Mouse (Mus musculus) liver, embryonic 14.5 days (tissue): ENCODE data around the gene Rora. TPM values are rescaled to one million over a fixed set of nuclear protein-coding genes. Genes with fewer than 3 reads are reported as not detected.

Experiments
- ATAC-seq: fragments of 200-750 bp; cut with Nextera tagmentation; 2 replicates; pipeline ENCODE4 v1.8.0; 2017; ENCODE audit warnings: moderate number of reproducible peaks, mild to moderate bottlenecking, moderate library complexity; ENCODE audit not compliant: insufficient read depth
- DNase-seq, 3 experiments: peaks; one replicate each; pipeline ENCODE4 v3.0.0-alpha.2; 2012 to 2013; ENCODE audit warnings: low read depth in 3 of 3, low spot score in 3 of 3
- H3K27ac ChIP-seq: fragments of 300-500 bp; sonication (generic); 2 replicates; pipeline ENCODE4 v1.5.1; 2014; ENCODE audit warnings: moderate library complexity, mild to moderate bottlenecking, control low read depth, inconsistent platforms
- H3K27me3 ChIP-seq: fragments of 300-500 bp; sonication (generic); 2 replicates; pipeline ENCODE4 v1.6.1; 2014; ENCODE audit warnings: mild to moderate bottlenecking, low read length, moderate library complexity; ENCODE audit not compliant: control insufficient read depth, insufficient read depth
- H3K36me3 ChIP-seq: fragments of 300-500 bp; sonication (generic); replicated peaks from 2 replicates; pipeline ENCODE4 v1.6.1; 2014; ENCODE audit warnings: low read depth; ENCODE audit not compliant: control insufficient read depth, insufficient read depth
- H3K4me1 ChIP-seq, 2 experiments: fragments of 200-500 bp in 1 of 2; fragments of 300-500 bp in 1 of 2; sonication (generic) in 1 of 2; replicated peaks; 2 replicates each; pipeline ENCODE4 v1.6.1; 2012 to 2014; ENCODE audit warnings: antibody characterized with exemption in 1 of 2, inconsistent platforms in 1 of 2, low read length in 1 of 2; ENCODE audit not compliant: control insufficient read depth in 2 of 2, insufficient read depth in 2 of 2
- H3K4me2 ChIP-seq: fragments of 300-500 bp; sonication (generic); 2 replicates; pipeline ENCODE4 v1.6.1; 2014; ENCODE audit warnings: low read depth, mild to moderate bottlenecking, control low read depth, moderate library complexity
- H3K4me3 ChIP-seq, 2 experiments: fragments of 200-500 bp in 1 of 2; fragments of 300-500 bp in 1 of 2; sonication (generic) in 1 of 2; 2 replicates each; pipeline ENCODE4 v1.5.1; 2012 to 2014; ENCODE audit warnings: low read depth in 2 of 2, low read length in 2 of 2, mild to moderate bottlenecking in 2 of 2, control low read depth in 1 of 2, inconsistent platforms in 1 of 2, moderate library complexity in 1 of 2; ENCODE audit not compliant: insufficient read depth in 1 of 2
- H3K9ac ChIP-seq: fragments of 300-500 bp; sonication (generic); replicated peaks from 2 replicates; pipeline ENCODE4 v1.6.1; 2014; ENCODE audit warnings: mild to moderate bottlenecking, control low read depth, moderate library complexity
- H3K9me3 ChIP-seq: fragments of 300-500 bp; sonication (generic); 2 replicates; pipeline ENCODE4 v1.6.1; 2016; ENCODE audit warnings: low read length, mixed read lengths; ENCODE audit not compliant: control insufficient read depth
- CTCF ChIP-seq: IDR thresholded peaks from 2 replicates; pipeline ENCODE4 v1.5.1; 2016; ENCODE audit warnings: antibody characterized with exemption, low read depth, control low read depth
- EP300 ChIP-seq: IDR thresholded peaks from 2 replicates; pipeline ENCODE4 v1.6.1; 2016; ENCODE audit warnings: antibody characterized with exemption, low read depth
- WGBS: fragments of 180-500 bp; shearing (Covaris S2); extraction: QIAGEN DNeasy Blood & Tissue Kit; methylation state at CpG from one replicate; pipeline ENCODE4 v1.1.7; 2014; ENCODE audit not compliant: insufficient replicate concordance; 5-methylcytosine and 5-hydroxymethylcytosine counted together
- polyA plus RNA-seq, 2 experiments: library from polyadenylated mRNA; depleted of rRNA in 1 of 2; stranded (reverse) in 1 of 2; unstranded in 1 of 2; fragments of >200 nt; fragmentation: Nextera tagmentation in 1 of 2; extraction: Ambion mirVana in 1 of 2; gene quantifications; 2 replicates each; pipeline versions ENCODE4 v1.2.1 to v1.2.3; 2012 to 2014

Gene Rora
- polyA plus RNA-seq, 2 experiments, result 0.85 to 2.9 TPM

- no peaks in the 10 kb centered on the region for H3K9me3 ChIP-seq
- H3K4me2 ChIP-seq, result no peak overlapping the region
- H3K27me3 ChIP-seq, result no peaks in the 10 kb centered on the region
- TF ChIP-seq EP300, result no peak
- no peak for TF ChIP-seq CTCF
- H3K27ac ChIP-seq, result no peak overlapping the region
- DNase-seq (no peak), ATAC-seq (no peak)
- 57% methylated on average over 3 of the region's 3 CpGs for WGBS
- H3K9ac ChIP-seq, result no peak overlapping the region
- H3K4me3 ChIP-seq, result no peak overlapping the region
- no peaks in the 10 kb centered on the region for H3K36me3 ChIP-seq
- no peaks in the 10 kb centered on the region for H3K4me1 ChIP-seq
These were observed 17.1 kb downstream of the Rora start for GRCm38 (mm10) chr9:68670731-68671130.

GRCm38 (mm10) chr9:68672459-68672858 lies 18.9 kb downstream of the Rora start:
- 36% methylated on average over 5 of the region's 5 CpGs for WGBS
- no peaks in the 10 kb centered on the region for H3K9me3 ChIP-seq
- no peaks in the 10 kb centered on the region for H3K4me1 ChIP-seq
- DNase-seq (no peak), ATAC-seq (no peak)
- TF ChIP-seq CTCF, result no peak
- TF ChIP-seq EP300, result no peak
- no peak overlapping the region for H3K4me3 ChIP-seq
- no peaks in the 10 kb centered on the region for H3K36me3 ChIP-seq
- no peak overlapping the region for H3K9ac ChIP-seq
- H3K27ac ChIP-seq, result no peak overlapping the region
- no peak overlapping the region for H3K4me2 ChIP-seq
- H3K27me3 ChIP-seq, result no peaks in the 10 kb centered on the region

GRCm38 (mm10) chr9:68673221-68673620 lies 19.6 kb downstream of the Rora start:
- Histone ChIP-seq H3K4me2 (no peak overlapping the region), H3K4me1 (no peaks in the 10 kb centered on the region), H3K27ac (no peak overlapping the region), H3K36me3 (no peaks in the 10 kb centered on the region), H3K9me3 (no peaks in the 10 kb centered on the region), H3K9ac (no peak overlapping the region), H3K27me3 (no peaks in the 10 kb centered on the region), H3K4me3 (no peak overlapping the region)
- 48% methylated on average over 1 of the region's 1 CpGs for WGBS
- TF ChIP-seq EP300, result no peak
- no peak for TF ChIP-seq CTCF
- DNase-seq (no peak), ATAC-seq (no peak)

- H3K9me3 ChIP-seq, result no peaks in the 10 kb centered on the region
- no peak overlapping the region for H3K27ac ChIP-seq
- no peak overlapping the region for H3K4me2 ChIP-seq
- TF ChIP-seq EP300 (no peak), CTCF (no peak)
- DNase-seq (no peak), ATAC-seq (no peak)
- no peak overlapping the region for H3K9ac ChIP-seq
- no peaks in the 10 kb centered on the region for H3K4me1 ChIP-seq
- no peak overlapping the region for H3K4me3 ChIP-seq
- 71% methylated on average over 12 of the region's 12 CpGs for WGBS
- H3K27me3 ChIP-seq, result no peaks in the 10 kb centered on the region
- H3K36me3 ChIP-seq, result no peaks in the 10 kb centered on the region
These were observed 26.3 kb downstream of the Rora start for GRCm38 (mm10) chr9:68679871-68680374.

GRCm38 (mm10) chr9:68683938-68684337 lies 30.4 kb downstream of the Rora start:
- Histone ChIP-seq H3K4me2 (no peak overlapping the region), H3K27me3 (no peaks in the 10 kb centered on the region), H3K9ac (no peak overlapping the region), H3K4me3 (no peak overlapping the region), H3K9me3 (no peaks in the 10 kb centered on the region), H3K4me1 (no peaks in the 10 kb centered on the region), H3K36me3 (no peaks in the 10 kb centered on the region), H3K27ac (no peak overlapping the region)
- 22% methylated on average over 3 of the region's 3 CpGs for WGBS
- no peak for ATAC-seq
- no peak for DNase-seq
- TF ChIP-seq EP300 (no peak), CTCF (no peak)
